Mouse (Mus musculus): ENCODE data around the gene Herpud1. TPM values are rescaled to one million over a fixed set of nuclear protein-coding genes. Genes with fewer than 3 reads are reported as not detected.
"Not testable (repeated sequence)": the region's sequence is repeated elsewhere in the genome, so short reads cannot be mapped to it uniquely, and the experiment has no call there.

The Herpud1 gene
- polyA plus RNA-seq, 1 experiment from 2014 or later, result 68.7 TPM

GRCm38 (mm10) chr8:94390910-94391309 is 4.7 kb downstream of the Herpud1 start:
- Histone ChIP-seq H3K9ac (no peak overlapping the region), H3K36me3 (peaks cover 64% of the 10 kb centered on the region), H3K4me1 (peaks cover 8% of the 10 kb centered on the region), H3K9me3 (no peaks in the 10 kb centered on the region), H3K4me3 (no peak overlapping the region), H3K27ac (no peak overlapping the region), H3K27me3 (no peaks in the 10 kb centered on the region), H3K4me2 (replicated peaks) (no peak overlapping the region)
- WGBS, result 94% methylated on average over 8 of the region's 8 CpGs
- no peak for ATAC-seq (ENCODE audit: low FRiP score, low read depth)

GRCm38 (mm10) chr8:94392147-94392546 is 5.9 kb downstream of the Herpud1 start:
- H3K27ac ChIP-seq, result no peak overlapping the region
- no peak for ATAC-seq (ENCODE audit: low FRiP score, low read depth)
- peaks cover 8% of the 10 kb centered on the region; the same call in 1 of the 2 replicates for H3K4me1 ChIP-seq
- no peak overlapping the region for H3K4me3 ChIP-seq
- H3K27me3 ChIP-seq, result no peaks in the 10 kb centered on the region
- WGBS, result 78% methylated on average over 12 of the region's 12 CpGs
- peaks cover 72% of the 10 kb centered on the region for H3K36me3 ChIP-seq
- no peak overlapping the region for H3K9ac ChIP-seq
- no peak overlapping the region for H3K4me2 ChIP-seq (replicated peaks)
- H3K9me3 ChIP-seq, result no peaks in the 10 kb centered on the region

- Histone ChIP-seq H3K9me3 (no peaks in the 10 kb centered on the region), H3K27me3 (no peaks in the 10 kb centered on the region), H3K4me3 (no peak overlapping the region), H3K4me2 (replicated peaks) (no peak overlapping the region), H3K36me3 (peaks cover 77% of the 10 kb centered on the region), H3K9ac (no peak overlapping the region), H3K27ac (no peak overlapping the region), H3K4me1 (peaks cover 7% of the 10 kb centered on the region; the same call in 1 of the 2 replicates)
- no peak for ATAC-seq (ENCODE audit: low FRiP score, low read depth)
- WGBS, result 86% methylated on average over 6 of the region's 6 CpGs
Measured at GRCm38 (mm10) chr8:94392648-94393047, 6.4 kb downstream of the Herpud1 start.

GRCm38 (mm10) chr8:94395851-94396540 is 9.8 kb downstream of the Herpud1 start:
- no peaks in the 10 kb centered on the region for H3K27me3 ChIP-seq
- no peak overlapping the region for H3K27ac ChIP-seq
- no peaks in the 10 kb centered on the region for H3K4me1 ChIP-seq
- ATAC-seq (ENCODE audit: low FRiP score, low read depth), result no peak
- H3K4me3 ChIP-seq, result no peak overlapping the region
- no peak overlapping the region for H3K4me2 ChIP-seq (replicated peaks)
- peaks cover 61% of the 10 kb centered on the region for H3K36me3 ChIP-seq
- no peak overlapping the region for H3K9ac ChIP-seq
- 87% methylated on average over 6 of the region's 6 CpGs for WGBS
- no peaks in the 10 kb centered on the region for H3K9me3 ChIP-seq

- WGBS, result 67% methylated on average over 11 of the region's 11 CpGs
- no peaks in the 10 kb centered on the region for H3K9me3 ChIP-seq
- H3K4me2 ChIP-seq (replicated peaks), result no peak overlapping the region
- no peak overlapping the region for H3K4me3 ChIP-seq
- H3K4me1 ChIP-seq, result no peaks in the 10 kb centered on the region
- ATAC-seq (ENCODE audit: low FRiP score, low read depth), result no peak
- peaks cover 50% of the 10 kb centered on the region for H3K36me3 ChIP-seq
- no peak overlapping the region for H3K9ac ChIP-seq
- H3K27ac ChIP-seq, result no peak overlapping the region
- no peaks in the 10 kb centered on the region for H3K27me3 ChIP-seq
Measured at GRCm38 (mm10) chr8:94396964-94397657, 10.9 kb downstream of the Herpud1 start.

- no peaks in the 10 kb centered on the region for H3K27me3 ChIP-seq
- no peaks in the 10 kb centered on the region for H3K9me3 ChIP-seq
- H3K4me3 ChIP-seq, result no peak overlapping the region
- WGBS, result 77% methylated on average over 6 of the region's 6 CpGs
- no peak overlapping the region for H3K27ac ChIP-seq
- H3K4me1 ChIP-seq, result no peaks in the 10 kb centered on the region
- H3K36me3 ChIP-seq, result peaks cover 38% of the 10 kb centered on the region
- no peak overlapping the region for H3K9ac ChIP-seq
- no peak for ATAC-seq (ENCODE audit: low FRiP score, low read depth)
- H3K4me2 ChIP-seq (replicated peaks), result no peak overlapping the region
Measured at GRCm38 (mm10) chr8:94398587-94398986, 12.3 kb downstream of the Herpud1 start.

GRCm38 (mm10) chr8:94399361-94399953 is 13.2 kb downstream of the Herpud1 start:
- 85% methylated on average over 3 of the region's 3 CpGs for WGBS
- Histone ChIP-seq H3K9me3 (no peaks in the 10 kb centered on the region), H3K9ac (no peak overlapping the region), H3K27ac (no peak overlapping the region), H3K4me3 (no peak overlapping the region), H3K27me3 (no peaks in the 10 kb centered on the region), H3K36me3 (peaks cover 29% of the 10 kb centered on the region), H3K4me2 (replicated peaks) (no peak overlapping the region), H3K4me1 (no peaks in the 10 kb centered on the region)
- ATAC-seq (ENCODE audit: low FRiP score, low read depth), result no peak

- not testable (repeated sequence) for H3K27me3 ChIP-seq; H3K4me3 ChIP-seq; H3K4me2 ChIP-seq (replicated peaks); H3K4me1 ChIP-seq; H3K27ac ChIP-seq; ATAC-seq (ENCODE audit: low FRiP score, low read depth); H3K9me3 ChIP-seq; H3K9ac ChIP-seq
- H3K36me3 ChIP-seq, result peaks cover 24% of the 10 kb centered on the region
- WGBS, result 76% methylated on average over 2 of the region's 2 CpGs
Measured at GRCm38 (mm10) chr8:94399957-94400356, 13.7 kb downstream of the Herpud1 start.

- 67% methylated on average over 8 of the region's 8 CpGs for WGBS
- no peaks in the 10 kb centered on the region for H3K36me3 ChIP-seq
- H3K4me2 ChIP-seq (replicated peaks), result no peak overlapping the region
- H3K4me1 ChIP-seq, result no peaks in the 10 kb centered on the region
- no peak overlapping the region for H3K27ac ChIP-seq
- no peaks in the 10 kb centered on the region for H3K9me3 ChIP-seq
- ATAC-seq (ENCODE audit: low FRiP score, low read depth), result no peak
- no peak overlapping the region for H3K9ac ChIP-seq
- H3K4me3 ChIP-seq, result no peak overlapping the region
- H3K27me3 ChIP-seq, result no peaks in the 10 kb centered on the region
Measured at GRCm38 (mm10) chr8:94408443-94409080, 22.3 kb downstream of the Herpud1 start.

GRCm38 (mm10) chr8:94409523-94409922 is 23.3 kb downstream of the Herpud1 start:
- Histone ChIP-seq H3K36me3 (no peaks in the 10 kb centered on the region), H3K27ac (no peak overlapping the region), H3K9ac (no peak overlapping the region), H3K4me2 (replicated peaks) (no peak overlapping the region), H3K4me1 (no peaks in the 10 kb centered on the region), H3K27me3 (no peaks in the 10 kb centered on the region), H3K9me3 (no peaks in the 10 kb centered on the region), H3K4me3 (no peak overlapping the region)
- ATAC-seq (ENCODE audit: low FRiP score, low read depth), result no peak
- WGBS, result 89% methylated on average over 7 of the region's 7 CpGs

- ATAC-seq (ENCODE audit: low FRiP score, low read depth), result no peak
- 85% methylated on average over 6 of the region's 6 CpGs for WGBS
- no peak overlapping the region for H3K4me3 ChIP-seq
- no peaks in the 10 kb centered on the region for H3K27me3 ChIP-seq
- H3K9ac ChIP-seq, result no peak overlapping the region
- no peaks in the 10 kb centered on the region for H3K36me3 ChIP-seq
- H3K4me2 ChIP-seq (replicated peaks), result no peak overlapping the region
- H3K9me3 ChIP-seq, result no peaks in the 10 kb centered on the region
- H3K27ac ChIP-seq, result no peak overlapping the region
- no peaks in the 10 kb centered on the region for H3K4me1 ChIP-seq
Measured at GRCm38 (mm10) chr8:94412518-94412917, 26.3 kb downstream of the Herpud1 start.

GRCm38 (mm10) chr8:94413509-94413908 is 27.3 kb downstream of the Herpud1 start:
- WGBS, result 80% methylated on average over 6 of the region's 6 CpGs
- no peak for ATAC-seq (ENCODE audit: low FRiP score, low read depth)
- no peak overlapping the region for H3K4me3 ChIP-seq

More at GRCm38 (mm10) chr8:94413509-94413908, 27.3 kb downstream of the Herpud1 start:
- no peaks in the 10 kb centered on the region for H3K4me1 ChIP-seq
- H3K27ac ChIP-seq, result no peak overlapping the region
- H3K9me3 ChIP-seq, result no peaks in the 10 kb centered on the region
- H3K36me3 ChIP-seq, result no peaks in the 10 kb centered on the region
- H3K9ac ChIP-seq, result no peak overlapping the region
- no peak overlapping the region for H3K4me2 ChIP-seq (replicated peaks)
- H3K27me3 ChIP-seq, result no peaks in the 10 kb centered on the region
